Mouse (Mus musculus): ENCODE measurements around the gene Taf1c. TPM values are rescaled to one million over a fixed set of nuclear protein-coding genes. Genes with fewer than 3 reads are reported as not detected.

Taf1c gene
- 1 to 10 TPM; 4.0 to 4.8 TPM for total RNA-seq (2021)
- long read RNA-seq, experiment 1, partial matches to known transcripts = 0 of 4 reads
- long read RNA-seq, experiment 1, other reads (novel, unspliced or antisense) = 3 of 4 reads
- long read RNA-seq, experiment 2, partial matches to known transcripts = 2 of 3 reads
- long read RNA-seq, experiment 2, other reads (novel, unspliced or antisense) = 0 of 3 reads

GRCm38 (mm10) chr8:119604996-119605395 lies at the start of gene Taf1c:
TSS of gene Taf1c (minus strand) at chr8:119605222.
- intact Hi-C loops (cut with DNase I) = loop anchor here (5.0 kb wide), 2 partner anchors 83 to 158 kb away; partner anchors contain the start of gene Necab2
- peak; percentile 86 to 92 for DNase-seq

GRCm38 (mm10) chr8:119651324-119651723 lies 46.3 kb upstream of the Taf1c start:
- no peak for DNase-seq
- intact Hi-C loops (cut with DNase I) = no loop called here

- DNase-seq = no peak
- intact Hi-C loops (cut with DNase I) = no loop called here
These were observed 41.8 kb upstream of the Taf1c start for GRCm38 (mm10) chr8:119646846-119647245.

- intact Hi-C loops (cut with DNase I) = no loop called here
These were observed 41.2 kb upstream of the Taf1c start for GRCm38 (mm10) chr8:119646197-119646596.

GRCm38 (mm10) chr8:119644981-119645597 lies 40.1 kb upstream of the Taf1c start:
- intact Hi-C loops (cut with DNase I) = no loop called here
- DNase-seq = no peak

More at GRCm38 (mm10) chr8:119646197-119646596, 41.2 kb upstream of the Taf1c start:
- DNase-seq = no peak

GRCm38 (mm10) chr8:119644429-119644960 lies 39.5 kb upstream of the Taf1c start:
- intact Hi-C loops (cut with DNase I) = no loop called here
- DNase-seq = no peak

- DNase-seq = no peak
- intact Hi-C loops (cut with DNase I) = no loop called here
These were observed 37.9 kb upstream of the Taf1c start for GRCm38 (mm10) chr8:119642960-119643359.

GRCm38 (mm10) chr8:119641058-119641457 lies 36.0 kb upstream of the Taf1c start:
- intact Hi-C loops (cut with DNase I) = no loop called here
- DNase-seq = no peak

GRCm38 (mm10) chr8:119639798-119640197 lies 34.8 kb upstream of the Taf1c start:
- intact Hi-C loops (cut with DNase I) = no loop called here
- no peak for DNase-seq

GRCm38 (mm10) chr8:119638261-119638660 lies 33.2 kb upstream of the Taf1c start:
- intact Hi-C loops (cut with DNase I) = no loop called here
- no peak for DNase-seq

GRCm38 (mm10) chr8:119637381-119637780 lies 32.4 kb upstream of the Taf1c start:
- DNase-seq = no peak

GRCm38 (mm10) chr8:119636766-119637165 lies 31.7 kb upstream of the Taf1c start:
- intact Hi-C loops (cut with DNase I) = no loop called here
- no peak for DNase-seq

More at GRCm38 (mm10) chr8:119637381-119637780, 32.4 kb upstream of the Taf1c start:
- intact Hi-C loops (cut with DNase I) = no loop called here

- intact Hi-C loops (cut with DNase I) = no loop called here
These were observed 30.9 kb upstream of the Taf1c start for GRCm38 (mm10) chr8:119635958-119636357.

GRCm38 (mm10) chr8:119635378-119635777 lies 30.4 kb upstream of the Taf1c start, which contains the start of gene Kcng4:
TSS of gene Kcng4 (minus strand) at chr8:119635680.
- intact Hi-C loops (cut with DNase I) = no loop called here
- DNase-seq = no peak

More at GRCm38 (mm10) chr8:119635958-119636357, 30.9 kb upstream of the Taf1c start:
- DNase-seq = no peak

GRCm38 (mm10) chr8:119634616-119635336 lies 29.8 kb upstream of the Taf1c start:
- DNase-seq = no peak
- intact Hi-C loops (cut with DNase I) = no loop called here

GRCm38 (mm10) chr8:119632909-119633308 lies 27.9 kb upstream of the Taf1c start:
- no peak for DNase-seq
- intact Hi-C loops (cut with DNase I) = no loop called here

GRCm38 (mm10) chr8:119632246-119632645 lies 27.2 kb upstream of the Taf1c start:
- intact Hi-C loops (cut with DNase I) = no loop called here
- no peak for DNase-seq

GRCm38 (mm10) chr8:119630841-119631240 lies 25.8 kb upstream of the Taf1c start:
- DNase-seq = no peak

GRCm38 (mm10) chr8:119627613-119628359 lies 22.8 kb upstream of the Taf1c start:
- no peak for DNase-seq
- intact Hi-C loops (cut with DNase I) = no loop called here

More at GRCm38 (mm10) chr8:119630841-119631240, 25.8 kb upstream of the Taf1c start:
- intact Hi-C loops (cut with DNase I) = no loop called here

GRCm38 (mm10) chr8:119627199-119627598 lies 22.2 kb upstream of the Taf1c start:
- intact Hi-C loops (cut with DNase I) = no loop called here
- no peak for DNase-seq

Data from gastrocnemius, postnatal 36 days (tissue).